Mouse (Mus musculus) gastrocnemius, postnatal 10 days (tissue): ENCODE data around the gene Adssl1. TPM values are rescaled to one million over a fixed set of nuclear protein-coding genes. Genes with fewer than 3 reads are reported as not detected.
A peak's percentile ranks its signal among the peaks of the same experiment; 100 is the strongest.

Experiments used
- DNase-seq: peaks from one replicate; pipeline ENCODE4 v3.0.0; 2021; ENCODE audit warnings: mixed read lengths
- total RNA-seq, 2 experiments: library from RNA; stranded (reverse); gene quantifications; 2 replicates each; pipeline ENCODE4 v1.2.3; 2021

Gene Adssl1
- total RNA-seq, 2 experiments from 2014 or later = 340 to 358 TPM

- DNase-seq = peak; percentile 73
Observed at GRCm38 (mm10) chr12:112623742-112624141, 3.9 kb downstream of the Adssl1 start.

DNA sequence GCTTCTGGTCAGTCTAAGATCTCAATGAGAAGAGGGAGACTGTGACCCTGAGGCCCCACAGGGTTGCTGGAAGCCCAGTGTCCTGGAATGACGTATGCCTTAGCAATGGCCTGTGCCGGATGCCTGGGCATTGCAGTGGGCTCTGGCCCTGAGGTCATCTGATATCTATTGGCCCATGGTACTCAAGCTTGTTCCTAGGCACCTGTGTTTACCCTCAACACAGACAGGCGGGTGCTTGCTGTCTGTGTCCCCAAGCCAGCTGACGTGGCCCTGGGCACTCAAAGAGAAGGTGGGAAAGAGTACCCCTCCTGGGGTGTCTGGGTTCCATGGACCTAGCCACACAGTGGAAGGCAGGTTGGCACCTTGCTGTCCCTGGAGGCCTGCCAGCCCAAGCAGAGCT, 5.9 kb downstream of the Adssl1 start:
- peak; percentile 42 for DNase-seq

DNA sequence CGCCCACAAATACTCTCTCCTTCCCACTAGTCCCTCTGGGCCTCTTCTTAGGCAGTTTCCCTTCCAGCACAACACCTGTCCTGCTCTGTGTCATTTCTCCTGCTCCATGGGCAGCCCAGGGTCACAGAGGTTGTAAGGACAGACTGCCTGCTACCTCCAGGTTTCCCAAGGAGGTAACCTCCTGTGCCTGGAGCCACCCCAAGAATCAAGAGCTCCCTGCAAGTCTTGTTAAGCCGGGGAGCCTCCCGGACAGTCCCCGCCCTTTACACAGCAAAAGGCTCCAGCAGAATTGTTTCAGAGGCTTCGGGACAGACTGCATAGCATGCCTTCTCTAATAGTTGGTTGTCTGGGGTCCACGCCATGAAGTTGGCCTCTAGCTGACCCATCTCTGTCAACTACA, 6.6 kb downstream of the Adssl1 start:
- DNase-seq = no peak

GRCm38 (mm10) chr12:112627097-112627881, 7.4 kb downstream of the Adssl1 start:
- DNase-seq = no peak

DNA sequence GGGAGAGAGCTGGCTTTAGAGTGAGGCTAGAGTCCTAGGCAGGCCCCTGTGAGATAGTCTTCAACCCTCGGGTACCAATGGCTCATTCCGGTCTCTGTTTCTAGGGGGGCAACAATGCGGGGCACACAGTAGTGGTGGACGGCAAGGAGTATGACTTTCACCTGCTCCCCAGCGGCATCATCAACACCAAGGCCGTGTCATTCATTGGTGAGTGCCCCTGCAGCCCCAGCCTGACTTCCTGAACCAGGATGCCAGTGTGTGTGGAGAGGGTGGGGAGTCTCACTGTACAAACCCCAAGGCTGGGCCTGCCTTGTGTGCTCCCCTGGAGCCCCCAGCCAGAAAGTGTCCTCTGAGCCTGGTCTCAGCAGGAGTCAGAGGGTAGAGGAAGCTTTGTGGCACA, 8.4 kb downstream of the Adssl1 start:
- DNase-seq = no peak

DNA sequence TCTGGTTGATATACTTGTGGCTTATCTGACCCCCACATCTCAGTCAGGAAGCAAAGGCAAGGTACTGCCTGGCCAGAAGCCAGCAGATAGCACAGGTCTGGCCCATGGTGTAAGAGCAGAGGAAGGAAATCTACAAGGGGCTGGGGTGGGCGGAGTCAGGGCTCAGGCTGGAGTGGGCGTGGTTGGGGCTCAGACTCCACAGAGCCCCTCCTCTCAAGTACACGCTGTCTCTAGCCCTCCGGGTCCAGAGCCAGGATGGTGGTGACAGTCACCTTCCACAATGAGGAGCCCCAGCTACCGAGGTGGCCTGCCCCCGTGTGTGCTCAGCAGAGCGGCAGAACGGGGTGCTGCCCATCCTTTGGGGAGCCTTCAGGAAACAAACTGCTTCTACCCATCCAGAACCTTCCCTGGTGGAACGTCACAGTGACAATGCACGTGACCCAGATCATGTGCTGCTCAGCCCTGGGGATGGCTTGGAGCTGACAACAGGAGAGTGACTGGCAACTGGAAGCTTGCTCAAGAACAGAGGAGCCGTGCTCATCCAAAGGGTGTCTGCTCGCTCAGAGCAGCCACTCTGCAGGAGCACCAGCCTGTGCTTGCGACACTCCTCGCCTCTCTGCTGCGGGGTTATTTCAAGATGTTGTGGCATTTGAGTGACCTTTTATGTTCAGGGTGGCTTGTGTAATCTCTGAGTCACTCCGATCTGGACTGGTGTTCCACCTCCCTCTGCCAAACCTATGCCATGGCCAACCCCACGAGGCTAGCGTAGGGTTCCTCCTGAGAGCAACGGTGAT, 9.3 kb downstream of the Adssl1 start:
- peak; percentile 44 for DNase-seq

GRCm38 (mm10) chr12:112630029-112630428, 10.2 kb downstream of the Adssl1 start:
- DNase-seq = no peak

DNA sequence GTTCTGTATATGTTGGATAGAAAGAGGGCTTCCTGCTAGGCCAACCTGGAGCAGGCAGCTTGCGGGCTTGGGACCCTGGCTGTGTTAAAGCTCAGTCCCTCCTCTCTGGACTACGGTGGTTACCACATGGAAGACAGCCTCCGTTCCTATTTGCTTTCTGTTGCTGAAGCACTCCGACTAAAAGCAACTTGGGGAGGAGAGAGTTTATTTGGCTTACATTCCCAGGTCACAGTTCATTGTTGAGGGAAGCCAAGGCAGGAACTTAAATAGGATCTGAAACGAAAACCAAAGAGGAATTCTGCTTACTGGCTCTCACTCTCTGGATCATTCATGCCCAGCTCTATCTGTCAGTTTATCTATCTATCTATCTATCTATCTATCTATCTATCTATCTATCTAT, 11.0 kb downstream of the Adssl1 start:
- DNase-seq = no peak

DNA sequence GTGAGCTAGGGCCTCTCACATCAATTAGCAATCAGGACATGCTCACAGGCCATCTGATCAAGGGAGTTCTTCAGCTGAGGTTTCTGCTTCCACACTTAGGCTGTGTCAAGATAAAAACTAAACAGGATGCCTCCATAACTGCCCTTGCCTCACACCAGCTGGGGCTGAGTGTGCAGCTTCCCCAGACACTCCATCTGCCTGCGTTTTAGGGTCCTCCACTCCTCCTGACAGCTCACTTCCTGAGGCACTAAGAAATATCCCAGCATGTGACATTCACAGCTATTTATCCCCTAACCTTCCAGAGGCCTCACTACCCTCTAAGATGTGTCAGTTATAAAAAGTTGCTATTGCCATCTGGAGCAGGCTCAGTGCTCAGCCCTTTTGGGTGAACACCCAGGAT, 11.6 kb downstream of the Adssl1 start:
- no peak for DNase-seq

DNA sequence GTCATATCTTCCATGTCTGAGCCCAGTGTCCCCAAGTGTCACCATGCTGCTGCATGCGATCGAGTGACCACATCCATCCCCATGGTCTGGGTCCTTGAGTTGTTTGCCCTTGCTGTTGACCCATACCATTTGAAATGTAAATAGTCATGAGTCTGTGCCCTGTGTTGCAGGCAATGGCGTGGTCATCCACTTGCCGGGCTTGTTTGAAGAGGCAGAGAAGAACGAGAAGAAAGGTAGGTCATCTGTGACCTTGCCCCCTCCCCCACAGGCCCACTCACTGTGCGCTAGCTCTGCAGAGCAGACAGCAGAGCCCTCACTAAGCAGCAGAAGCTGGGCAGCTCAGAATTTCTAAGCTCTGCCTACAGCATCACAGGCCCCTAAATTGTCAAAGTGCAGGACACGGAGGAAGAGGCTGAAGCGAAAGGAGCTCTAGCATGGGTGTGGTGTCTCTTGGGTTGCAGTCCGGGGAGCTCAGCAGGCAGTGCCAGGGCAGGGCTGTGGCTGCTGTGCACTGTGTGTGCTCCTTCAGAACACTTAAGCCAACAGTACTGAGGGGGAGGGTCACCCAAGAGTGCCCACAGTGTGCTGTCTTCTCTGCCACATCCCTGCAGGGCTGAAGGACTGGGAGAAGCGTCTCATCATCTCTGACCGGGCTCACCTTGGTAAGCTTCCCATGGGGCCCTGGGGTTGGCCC, 12.4 kb downstream of the Adssl1 start:
- no peak for DNase-seq

GRCm38 (mm10) chr12:112632907-112633306, 13.1 kb downstream of the Adssl1 start:
- DNase-seq = no peak

DNA sequence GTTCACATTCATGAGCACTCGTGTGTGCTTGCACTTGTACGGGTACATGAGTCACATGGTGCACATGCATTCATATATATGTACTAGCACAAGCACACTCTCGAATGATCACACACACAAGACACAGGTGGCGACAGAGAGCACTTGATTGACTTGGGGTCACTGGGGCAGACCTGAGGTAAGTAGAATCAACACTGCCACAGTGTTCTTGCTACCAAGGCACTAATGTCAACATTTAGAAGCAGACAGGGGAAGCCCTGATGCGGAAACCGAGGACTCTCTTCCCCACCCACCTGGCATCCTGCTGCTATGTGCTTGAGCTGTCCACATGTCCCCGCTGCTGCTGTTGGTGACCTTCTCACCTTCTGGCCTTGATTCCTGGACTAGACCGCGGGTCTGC, 13.8 kb downstream of the Adssl1 start:
- no peak for DNase-seq

DNA sequence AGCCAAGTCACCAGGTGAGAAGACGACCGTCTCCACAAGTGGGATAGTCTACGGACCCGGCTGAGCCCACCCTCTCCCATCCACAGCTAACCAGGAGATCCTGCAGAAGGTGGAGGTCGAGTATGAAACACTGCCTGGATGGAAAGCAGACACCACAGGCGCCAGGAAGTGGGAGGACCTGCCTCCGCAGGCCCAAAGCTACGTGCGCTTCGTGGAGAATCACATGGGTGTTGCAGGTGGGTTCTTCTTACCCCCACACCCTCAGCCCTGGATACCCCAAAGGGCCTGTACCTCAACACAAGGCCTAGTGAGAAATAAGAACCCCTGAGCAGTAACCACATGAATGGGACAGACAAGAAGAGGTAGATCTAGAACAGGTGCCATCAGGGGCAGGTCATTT, 19.7 kb downstream of the Adssl1 start:
- DNase-seq = no peak

- DNase-seq = no peak
Observed at GRCm38 (mm10) chr12:112643126-112643525, 23.3 kb downstream of the Adssl1 start.

- DNase-seq = peak; percentile 98
Observed at GRCm38 (mm10) chr12:112644180-112644854, 24.5 kb downstream of the Adssl1 start, which contains the start of gene Siva1. TSS of gene Siva1 (plus strand) at chr12:112644679.

GRCm38 (mm10) chr12:112644855-112645506, 25.1 kb downstream of the Adssl1 start:
- peak; percentile 45 for DNase-seq

GRCm38 (mm10) chr12:112646139-112646538, 26.3 kb downstream of the Adssl1 start:
- no peak for DNase-seq

DNA sequence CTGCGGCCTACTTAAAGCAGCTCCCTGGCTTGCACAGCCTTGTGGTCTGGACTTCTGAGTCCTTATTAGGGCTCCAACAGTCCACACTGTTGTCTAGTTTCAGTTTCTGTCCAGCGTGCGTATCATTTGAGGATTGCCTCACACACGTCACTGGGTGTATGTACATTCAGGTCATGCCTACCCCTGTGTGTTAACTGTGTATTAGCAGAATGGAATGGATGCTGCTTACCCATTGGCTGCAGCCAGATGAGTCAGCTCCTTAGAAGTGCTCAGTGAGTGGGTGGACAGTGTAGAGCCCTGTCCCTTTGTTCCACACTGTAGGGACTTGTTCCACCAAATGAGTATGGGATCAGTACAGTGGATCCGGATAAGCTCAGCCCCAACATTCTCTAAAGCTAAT, 28.2 kb downstream of the Adssl1 start:
- no peak for DNase-seq

- no peak for DNase-seq
Observed at GRCm38 (mm10) chr12:112651778-112652439, 32.1 kb downstream of the Adssl1 start.

DNA sequence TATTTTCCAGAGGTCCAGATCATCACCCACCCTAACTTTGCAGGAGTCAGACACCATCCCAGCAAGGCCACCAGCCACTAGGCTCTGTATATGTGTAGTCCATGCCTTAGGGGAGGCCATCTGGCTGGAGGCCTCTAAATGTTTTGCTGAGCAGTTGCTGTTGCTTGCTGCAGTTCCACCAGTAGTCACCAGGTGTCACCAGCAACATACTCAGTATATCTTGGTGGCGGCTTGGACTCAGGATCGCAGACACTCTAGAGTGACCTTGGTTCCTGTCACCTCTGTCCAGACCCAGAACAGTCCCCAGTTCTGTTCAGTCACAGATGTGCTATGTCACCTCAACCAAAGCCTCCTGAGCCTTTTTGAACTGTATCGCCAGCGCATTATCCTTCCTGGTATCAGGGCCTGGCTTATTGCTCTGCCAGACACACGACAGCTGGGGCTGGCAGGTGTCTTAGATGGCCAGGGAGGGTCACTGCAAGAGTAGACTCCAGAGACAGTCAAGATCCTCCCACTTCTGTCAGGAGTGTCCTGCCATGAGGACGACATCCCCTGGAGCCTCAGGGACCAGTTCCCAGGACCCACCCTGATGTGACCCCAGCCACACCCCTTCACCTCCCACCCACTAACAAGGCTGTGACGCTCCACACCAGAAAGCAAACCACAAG, 33.4 kb downstream of the Adssl1 start:
- peak; percentile 90 for DNase-seq

DNA sequence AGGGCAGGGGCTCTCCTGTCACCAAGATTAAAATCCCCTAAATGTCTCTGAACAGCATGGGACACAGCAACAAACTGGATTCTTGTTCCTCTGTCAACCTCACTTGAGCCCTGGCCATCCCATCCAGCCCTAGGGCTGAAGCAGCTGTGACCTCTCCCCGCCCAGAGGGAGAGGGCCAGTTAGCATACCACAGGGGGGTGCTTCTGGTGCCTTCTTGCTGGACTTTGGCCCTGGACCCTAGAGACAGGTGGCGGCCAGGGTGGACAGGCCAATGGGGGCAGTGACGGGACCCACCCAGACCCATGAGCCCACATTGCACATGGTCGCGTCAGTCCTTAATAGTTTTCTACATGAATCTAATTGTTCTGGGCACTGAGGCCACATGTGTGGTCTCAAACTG, 34.2 kb downstream of the Adssl1 start:
- no peak for DNase-seq
